Mouse (Mus musculus): ENCODE measurements around the gene Tcf20.
"Not testable (repeated sequence)": the region's sequence is repeated elsewhere in the genome, so short reads cannot be mapped to it uniquely, and the experiment has no call there.

Gene Tcf20

GRCm38 (mm10) chr15:82806969-82807763, 180.5 kb downstream of the Tcf20 start:
- DNase-seq: no peak

GRCm38 (mm10) chr15:82804708-82805639, 182.7 kb downstream of the Tcf20 start:
- DNase-seq: peak; percentile 71 to 91

GRCm38 (mm10) chr15:82795936-82796440, 191.7 kb downstream of the Tcf20 start:
- DNase-seq: no peak

- peak; percentile 86 to 88 for DNase-seq
Measured at GRCm38 (mm10) chr15:82794277-82794676, 193.4 kb downstream of the Tcf20 start, which contains the start of gene Cyp2d26. Cyp2d26 (minus strand) TSS chr15:82794294.

GRCm38 (mm10) chr15:82793868-82794267, 193.8 kb downstream of the Tcf20 start:
- peak in 1 of 2 experiments; percentile 24 for DNase-seq

GRCm38 (mm10) chr15:82793454-82793853, 194.2 kb downstream of the Tcf20 start:
- no peak for DNase-seq

- no peak for DNase-seq
Measured at GRCm38 (mm10) chr15:82792566-82792965, 195.1 kb downstream of the Tcf20 start.

- no peak for DNase-seq
Measured at GRCm38 (mm10) chr15:82784581-82784980, 203.1 kb downstream of the Tcf20 start.

GRCm38 (mm10) chr15:82783800-82784199, 203.9 kb downstream of the Tcf20 start:
- DNase-seq: no peak

GRCm38 (mm10) chr15:82777856-82778255, 209.8 kb downstream of the Tcf20 start:
- not testable (repeated sequence) for DNase-seq

GRCm38 (mm10) chr15:82765943-82766342, 221.7 kb downstream of the Tcf20 start:
- DNase-seq: no peak

- no peak for DNase-seq
Measured at GRCm38 (mm10) chr15:82764881-82765280, 222.8 kb downstream of the Tcf20 start.

- no peak for DNase-seq
Measured at GRCm38 (mm10) chr15:82763631-82764420, 223.8 kb downstream of the Tcf20 start, which contains the start of gene Cyp2d40. Cyp2d40 (minus strand) TSS chr15:82764183.
